Mouse (Mus musculus) heart, postnatal 36 days (tissue): ENCODE measurements around the gene Cdc26. TPM values are rescaled to one million over a fixed set of nuclear protein-coding genes. Genes with fewer than 3 reads are reported as not detected.

ENCODE experiments used
- DNase-seq, 2 experiments: peaks; one replicate each; pipeline ENCODE4 v3.0.0; 2021 to 2022
- intact Hi-C: fragments of 180-260 bp; cut with DNase I; formaldehyde crosslinking; loops from one replicate; pipeline ENCODE4 v1.15.1; 2025
- total RNA-seq, 2 experiments: library from RNA; stranded (reverse); gene quantifications; 2 replicates each; pipeline ENCODE4 v1.2.3; 2021

Gene Cdc26
- total RNA-seq, 2 experiments from 2014 or later = 42.7 to 43.6 TPM

DNA sequence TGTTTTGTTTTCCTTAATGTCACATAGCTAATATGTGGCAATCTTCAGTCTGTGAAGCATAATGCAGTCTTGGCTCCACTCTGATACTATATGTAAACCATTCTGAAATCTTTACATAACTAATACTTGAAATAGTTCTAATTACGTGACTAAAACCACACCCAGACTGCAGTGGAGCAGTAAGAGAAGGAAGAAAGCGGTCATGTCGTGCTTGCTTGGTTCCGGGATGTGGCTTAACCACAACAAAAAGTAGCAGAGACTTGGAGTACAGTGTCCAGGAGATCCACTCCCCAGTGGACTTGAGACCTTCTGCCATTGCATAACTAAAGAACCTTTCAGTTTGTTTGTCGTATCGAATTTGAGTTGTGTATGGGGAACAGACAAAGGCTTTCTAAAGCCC, 40.9 kb downstream of the Cdc26 start:
- DNase-seq = no peak
- intact Hi-C loops = no loop called here

GRCm38 (mm10) chr4:62366291-62366690, 42.2 kb downstream of the Cdc26 start:
- DNase-seq = no peak
- intact Hi-C loops = no loop called here

- intact Hi-C loops = loop anchor here (5.0 kb wide), 1 partner anchor 138 kb away; the partner anchor contains the start of gene Hdhd3
- DNase-seq = no peak
These were observed 44.1 kb downstream of the Cdc26 start for GRCm38 (mm10) chr4:62364299-62364698.

DNA sequence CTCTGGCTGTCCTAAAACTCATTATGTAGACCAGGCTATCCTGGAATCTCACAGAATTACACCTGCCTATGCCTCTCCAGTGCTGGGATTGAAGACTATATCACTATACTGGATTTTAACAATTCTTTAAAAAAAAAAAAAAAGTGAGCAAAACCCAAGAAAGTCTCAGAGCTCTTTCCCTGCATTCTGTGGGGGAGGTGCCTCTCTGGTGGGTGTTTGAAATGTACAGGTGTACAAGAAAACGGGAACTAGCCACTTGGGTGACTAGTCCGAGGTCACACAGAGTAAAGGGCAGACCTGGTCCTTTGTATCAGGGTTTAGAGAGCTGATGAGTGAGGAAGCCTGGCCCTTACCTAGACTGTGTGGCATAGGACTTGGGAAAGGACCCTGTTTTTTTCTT, 46.0 kb downstream of the Cdc26 start:
- intact Hi-C loops = loop anchor here (5.0 kb wide), 1 partner anchor 140 kb away; the partner anchor contains the start of gene Hdhd3
- no peak for DNase-seq

DNA sequence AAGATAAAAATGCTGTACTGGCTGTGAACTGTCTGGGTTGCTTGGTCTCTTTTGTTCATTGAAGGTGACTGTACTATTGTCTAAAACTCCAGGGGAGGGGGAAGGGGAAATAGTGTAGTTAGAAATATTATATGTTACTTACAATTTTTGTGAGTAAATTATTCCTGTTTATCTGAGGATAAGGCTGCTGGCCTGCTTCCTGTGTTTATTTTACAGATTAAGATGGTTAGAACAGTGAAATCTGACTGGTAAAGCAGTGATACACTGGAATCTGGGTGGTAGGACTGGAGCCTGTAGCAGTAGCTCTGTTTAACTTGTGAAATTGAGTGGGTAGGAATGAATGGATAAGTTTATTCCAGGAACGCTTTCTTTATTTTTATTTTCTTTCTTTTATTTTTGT, 46.4 kb downstream of the Cdc26 start:
- no peak for DNase-seq
- intact Hi-C loops = loop anchor here (2.0 to 5.0 kb wide), 3 partner anchors 47 to 163 kb away; partner anchors contain the start of genes 4933430I17Rik, Cdc26, Hdhd3 and Pole3

GRCm38 (mm10) chr4:62361571-62361970, 46.9 kb downstream of the Cdc26 start:
- no peak for DNase-seq
- intact Hi-C loops = loop anchor here (2.0 to 5.0 kb wide), 3 partner anchors 47 to 163 kb away; partner anchors contain the start of genes 4933430I17Rik, Cdc26, Hdhd3 and Pole3

- intact Hi-C loops = loop anchor here (2.0 to 5.0 kb wide), 3 partner anchors 48 to 164 kb away; partner anchors contain the start of genes 4933430I17Rik, Cdc26, Hdhd3 and Pole3
- DNase-seq = peak in 1 of 2 experiments; percentile 10
These were observed 47.5 kb downstream of the Cdc26 start for GRCm38 (mm10) chr4:62360805-62361455.

DNA sequence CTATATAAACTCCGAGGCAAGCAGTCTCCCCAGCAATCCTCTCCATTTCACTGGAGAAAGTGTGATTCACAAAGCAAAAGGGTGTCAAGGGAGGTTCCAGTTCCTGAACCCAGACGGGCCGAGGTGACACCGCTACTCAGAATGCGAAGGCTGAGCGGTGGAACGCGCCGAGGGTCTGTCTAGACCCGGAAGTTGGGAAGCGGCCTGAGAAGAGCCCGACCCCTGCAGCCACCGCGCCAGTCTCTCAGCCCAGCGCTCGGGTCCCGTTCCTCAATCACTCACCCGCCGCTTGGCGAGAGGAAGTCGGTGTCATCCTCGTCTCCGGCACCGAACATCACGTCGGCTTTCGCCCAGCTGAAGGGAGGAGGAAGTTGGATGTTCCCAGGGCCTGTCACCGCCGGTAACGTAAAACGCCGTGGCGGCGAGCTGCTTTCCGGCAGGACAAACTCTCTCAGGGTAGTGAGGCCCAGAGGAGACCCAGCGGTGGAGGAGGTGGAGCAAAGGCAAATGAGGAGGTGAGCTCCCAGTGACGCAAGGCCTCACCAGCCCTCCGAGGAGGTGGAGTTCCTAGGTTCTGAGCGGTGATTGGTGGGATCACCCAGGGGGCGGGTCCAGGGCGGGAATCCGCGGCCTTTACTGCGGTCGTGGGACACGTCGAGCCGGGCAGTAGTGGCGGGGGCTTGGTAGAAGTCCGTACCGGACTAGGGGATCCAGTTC, 48.2 kb downstream of the Cdc26 start, which contains the start of the genes Fkbp15 and Slc31a1:
TSS of gene Fkbp15 (minus strand) at position 461 of the 717 bp plus-strand sequence.
TSS of gene Slc31a1 (plus strand) at position 640 of the 717 bp plus-strand sequence.
- peak; percentile 93 to 95 for DNase-seq
- intact Hi-C loops = loop anchor here (2.0 to 5.0 kb wide), 3 partner anchors 49 to 165 kb away; partner anchors contain the start of genes 4933430I17Rik, Cdc26, Hdhd3 and Pole3

DNA sequence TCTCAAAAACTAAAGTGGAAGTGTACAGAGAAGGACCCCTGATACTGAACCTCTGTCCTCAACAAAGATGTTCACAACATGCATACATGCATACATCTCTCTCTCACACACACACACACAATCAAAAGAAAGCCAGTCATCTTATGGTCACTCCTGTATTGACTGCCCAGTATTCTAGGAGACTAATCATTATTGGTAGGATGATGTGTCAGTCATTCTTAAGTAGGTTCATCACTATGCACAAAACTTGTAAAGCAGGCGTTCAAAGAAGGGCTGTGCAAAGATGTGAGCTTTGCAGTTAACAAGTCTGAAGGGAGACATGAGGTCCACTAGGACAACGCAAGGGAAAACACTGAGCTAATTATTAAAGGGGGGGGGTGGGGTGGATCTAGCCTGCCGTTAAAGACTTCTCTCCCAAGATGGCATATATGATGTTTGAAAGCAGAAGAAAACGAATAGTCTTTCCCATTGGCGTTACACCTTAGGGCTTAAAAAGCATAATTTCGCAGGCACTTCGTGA, 49.1 kb downstream of the Cdc26 start:
- DNase-seq = no peak
- intact Hi-C loops = no loop called here

DNA sequence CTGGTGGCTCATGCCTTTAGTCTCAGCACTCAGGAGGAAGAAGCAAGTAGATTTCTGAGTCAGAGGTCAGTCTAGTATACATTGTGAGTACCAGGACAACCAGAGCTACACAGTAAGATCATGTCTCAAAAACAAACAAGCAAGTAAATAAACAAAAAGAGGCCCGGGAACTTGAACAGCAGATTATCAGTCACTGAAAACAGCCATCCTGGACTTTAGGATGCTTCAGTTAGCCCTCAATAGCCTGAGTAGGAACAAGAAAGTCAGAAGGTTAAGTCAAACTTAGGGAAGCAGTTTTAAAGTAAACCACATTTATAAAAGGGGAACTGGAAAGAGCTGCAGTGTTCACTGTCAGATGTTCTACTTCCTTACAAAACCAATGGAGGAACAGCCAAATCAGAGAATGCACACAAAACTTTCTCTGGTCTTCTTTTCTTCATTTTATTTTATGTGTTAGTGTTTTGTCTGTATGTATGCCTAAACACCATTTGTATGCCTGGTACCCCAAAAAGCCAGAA, 50.8 kb downstream of the Cdc26 start:
- intact Hi-C loops = no loop called here
- DNase-seq = no peak

DNA sequence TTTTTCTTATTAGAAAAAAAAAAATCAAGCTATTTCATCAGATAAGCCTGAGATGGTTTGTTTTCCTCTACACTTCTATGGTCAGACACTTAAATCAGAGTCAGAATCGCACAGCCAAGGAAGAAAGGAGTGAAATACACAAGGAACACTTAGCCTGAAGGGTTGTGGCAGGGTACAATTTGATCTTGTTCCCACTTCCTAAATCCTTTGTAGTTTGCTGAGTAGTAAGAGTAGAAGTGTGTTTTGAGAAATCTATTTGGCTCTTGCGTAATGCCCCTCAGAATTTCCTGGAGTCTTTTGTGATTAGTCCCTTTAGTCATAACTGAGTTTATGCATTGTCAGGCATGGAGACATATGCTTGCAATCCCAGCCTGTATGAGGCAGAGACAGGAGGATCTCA, 59.1 kb downstream of the Cdc26 start:
- intact Hi-C loops = loop anchor here (10.0 kb wide), 1 partner anchor 415 kb away; no protein-coding TSS in a partner anchor
- DNase-seq = no peak

GRCm38 (mm10) chr4:62348329-62348705, 60.1 kb downstream of the Cdc26 start:
- DNase-seq = no peak
- intact Hi-C loops = loop anchor here (10.0 kb wide), 1 partner anchor 416 kb away; no protein-coding TSS in a partner anchor

- intact Hi-C loops = loop anchor here (10.0 kb wide), 1 partner anchor 417 kb away; no protein-coding TSS in a partner anchor
- no peak for DNase-seq
These were observed 60.7 kb downstream of the Cdc26 start for GRCm38 (mm10) chr4:62347605-62348328.

DNA sequence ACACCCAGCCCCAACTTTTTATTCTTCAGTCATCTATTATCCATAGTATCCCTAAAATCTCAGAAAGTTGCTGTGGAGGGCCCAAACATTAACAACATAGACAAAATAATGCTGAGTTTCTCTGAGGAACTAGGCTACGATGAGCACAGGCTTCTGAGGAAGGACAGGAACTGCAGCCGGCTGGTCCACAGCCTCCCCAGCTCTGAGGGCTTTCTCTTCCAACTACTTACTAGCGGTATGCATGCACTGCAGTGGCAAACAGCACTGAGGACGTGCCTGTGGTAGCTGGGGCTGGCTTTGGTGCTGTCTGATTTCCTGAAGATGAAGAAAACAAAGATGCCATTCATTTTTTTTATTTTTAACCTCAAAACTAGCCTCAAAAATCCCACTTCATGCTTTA, 62.6 kb downstream of the Cdc26 start:
- intact Hi-C loops = loop anchor here (10.0 kb wide), 1 partner anchor 419 kb away; no protein-coding TSS in a partner anchor
- DNase-seq = no peak

DNA sequence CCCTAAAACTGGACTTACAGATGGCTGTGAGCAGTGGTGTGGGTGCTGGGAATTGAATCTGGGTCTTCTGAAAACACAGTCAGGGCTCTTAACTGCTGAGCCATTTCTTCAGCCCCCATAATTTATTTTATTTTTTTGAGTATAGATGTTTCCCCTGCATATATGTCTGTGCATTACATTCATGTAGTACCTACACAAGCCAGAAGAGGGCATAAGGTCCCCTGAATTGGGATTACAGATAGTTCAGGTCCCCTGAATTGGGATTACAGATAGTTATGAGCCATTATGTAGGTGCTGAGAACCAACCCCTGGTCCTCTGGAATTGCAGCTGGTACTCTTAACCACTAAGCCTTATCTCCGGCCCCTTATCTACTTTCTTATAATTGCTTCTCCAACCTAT, 64.4 kb downstream of the Cdc26 start:
- intact Hi-C loops = loop anchor here (5.0 to 10.0 kb wide), 2 partner anchors 63 to 421 kb away; partner anchors contain the start of genes Cdc26 and Prpf4
- no peak for DNase-seq

GRCm38 (mm10) chr4:62338536-62338935, 69.9 kb downstream of the Cdc26 start:
- intact Hi-C loops = no loop called here
- DNase-seq = no peak
